Mouse (Mus musculus) lung, embryonic 14.5 days (tissue): ENCODE data around the gene Ppp1r14a. TPM values are rescaled to one million over a fixed set of nuclear protein-coding genes. Genes with fewer than 3 reads are reported as not detected.

Experiments used
- ATAC-seq: fragments of 200-750 bp; cut with Nextera tagmentation; 2 replicates; pipeline ENCODE4 v1.8.0; 2017; ENCODE audit warnings: mild to moderate bottlenecking, moderate TSS enrichment, moderate library complexity; ENCODE audit not compliant: insufficient read depth
- DNase-seq: peaks from one replicate; pipeline ENCODE4 v3.0.0-alpha.2; 2015
- H3K27ac ChIP-seq: fragments of 300-500 bp; sonication (generic); 2 replicates; pipeline ENCODE4 v1.5.1; 2014; ENCODE audit warnings: low read depth, mild to moderate bottlenecking, moderate library complexity
- H3K27me3 ChIP-seq: fragments of 300-500 bp; sonication (generic); 2 replicates; pipeline ENCODE4 v1.6.1; 2014; ENCODE audit warnings: low read length, control low read depth; ENCODE audit not compliant: insufficient read depth
- H3K36me3 ChIP-seq: fragments of 300-500 bp; sonication (generic); 2 replicates; pipeline ENCODE4 v1.6.1; 2014; ENCODE audit warnings: control low read depth; ENCODE audit not compliant: insufficient read depth
- H3K4me1 ChIP-seq: fragments of 300-500 bp; sonication (generic); 2 replicates; pipeline ENCODE4 v1.6.1; 2014; ENCODE audit warnings: antibody characterized with exemption, control low read depth; ENCODE audit not compliant: insufficient read depth
- H3K4me2 ChIP-seq: fragments of 300-500 bp; sonication (generic); 2 replicates; pipeline ENCODE4 v1.6.1; 2014; ENCODE audit warnings: mild to moderate bottlenecking
- H3K4me3 ChIP-seq: fragments of 300-500 bp; sonication (generic); 2 replicates; pipeline ENCODE4 v1.5.1; 2014; ENCODE audit warnings: low read depth, low read length
- H3K9ac ChIP-seq: fragments of 300-500 bp; sonication (generic); 2 replicates; pipeline ENCODE4 v1.6.1; 2014
- H3K9me3 ChIP-seq: fragments of 300-500 bp; sonication (generic); 2 replicates; pipeline ENCODE4 v1.6.1; 2016; ENCODE audit warnings: low read depth, low read length, control low read depth
- CTCF ChIP-seq: IDR thresholded peaks from 2 replicates; pipeline ENCODE4 v1.5.1; 2016; ENCODE audit warnings: antibody characterized with exemption, low read depth
- WGBS: fragments of 180-500 bp; shearing (Covaris S2); extraction: QIAGEN DNeasy Blood & Tissue Kit; methylation state at CpG from one replicate; pipeline ENCODE4 v1.1.7; 2014; 5-methylcytosine and 5-hydroxymethylcytosine counted together
- polyA plus RNA-seq: library from polyadenylated mRNA; unstranded; fragments of >200 nt; fragmentation: Nextera tagmentation; extraction: Ambion mirVana; gene quantifications from 2 replicates; pipeline ENCODE4 v1.2.1, GENCODE M21; 2014

Ppp1r14a gene
- polyA plus RNA-seq: 114 and 127 TPM in 2 replicates

- Histone ChIP-seq H3K27me3 (no peaks in the 10 kb centered on the region), H3K4me2 (peak within 1 kb of the TSS; percentile 79), H3K9me3 (no peaks in the 10 kb centered on the region), H3K27ac (peak within 1 kb of the TSS; percentile 99), H3K4me1 (peaks cover 32% of the 10 kb centered on the region), H3K36me3 (peaks cover 13% of the 10 kb centered on the region; the same call in 1 of the 2 replicates), H3K4me3 (peak within 1 kb of the TSS; percentile 61), H3K9ac (peak within 1 kb of the TSS; percentile 74)
- TF ChIP-seq CTCF: peak; percentile 92
- ATAC-seq (peak; percentile 28), DNase-seq (peak; percentile 92)
- WGBS: under 1% methylated on average over 53 of the region's 59 CpGs
These were observed at the start of gene Ppp1r14a for GRCm38 (mm10) chr7:29288942-29289638. TSS of gene Ppp1r14a (plus strand) at chr7:29289308.

GRCm38 (mm10) chr7:29244732-29245416 lies 44.2 kb upstream of the Ppp1r14a start:
- TF ChIP-seq CTCF: peak; percentile 65
- no peaks in the 10 kb centered on the region for H3K9me3 ChIP-seq
- 79% methylated on average over 7 of the region's 7 CpGs for WGBS
- no peak overlapping the region for H3K4me2 ChIP-seq
- H3K4me1 ChIP-seq: peaks cover 14% of the 10 kb centered on the region; the same call in 1 of the 2 replicates
- H3K4me3 ChIP-seq: no peak overlapping the region
- no peak overlapping the region for H3K27ac ChIP-seq
- H3K27me3 ChIP-seq: no peaks in the 10 kb centered on the region
- ATAC-seq (no peak), DNase-seq (peak; percentile 39)
- peaks cover 31% of the 10 kb centered on the region for H3K36me3 ChIP-seq
- no peak overlapping the region for H3K9ac ChIP-seq

DNA sequence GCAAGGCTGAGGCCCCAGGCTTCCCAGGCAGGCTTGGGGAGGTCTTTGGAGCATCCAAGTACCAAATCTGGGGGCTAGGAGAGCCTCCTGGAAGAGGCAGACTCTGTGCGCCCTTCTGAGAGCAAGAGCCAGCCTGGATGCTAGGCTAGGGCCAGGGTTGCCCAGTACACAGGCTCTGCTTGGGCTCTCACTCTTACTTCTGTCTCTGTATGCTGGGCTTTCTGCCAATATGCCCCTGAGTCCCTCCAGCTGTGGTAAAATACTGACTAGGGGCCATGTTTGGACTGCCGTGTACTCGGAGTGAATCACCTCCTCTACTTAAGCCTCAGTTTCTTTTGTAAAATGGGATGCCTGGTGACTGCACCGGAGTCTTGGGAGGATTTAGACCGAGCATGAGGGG lies 43.1 kb upstream of the Ppp1r14a start:
- no peak for TF ChIP-seq CTCF
- DNase-seq: peak; percentile 81
- no peaks in the 10 kb centered on the region for H3K27me3 ChIP-seq
- H3K9me3 ChIP-seq: no peaks in the 10 kb centered on the region
- 52% methylated on average over 5 of the region's 5 CpGs for WGBS
- no peak overlapping the region for H3K4me2 ChIP-seq
- H3K36me3 ChIP-seq: peaks cover 31% of the 10 kb centered on the region
- ATAC-seq: no peak
- H3K4me1 ChIP-seq: peaks cover 14% of the 10 kb centered on the region; the same call in 1 of the 2 replicates
- no peak overlapping the region for H3K27ac ChIP-seq
- no peak overlapping the region for H3K4me3 ChIP-seq
- no peak overlapping the region for H3K9ac ChIP-seq

DNA sequence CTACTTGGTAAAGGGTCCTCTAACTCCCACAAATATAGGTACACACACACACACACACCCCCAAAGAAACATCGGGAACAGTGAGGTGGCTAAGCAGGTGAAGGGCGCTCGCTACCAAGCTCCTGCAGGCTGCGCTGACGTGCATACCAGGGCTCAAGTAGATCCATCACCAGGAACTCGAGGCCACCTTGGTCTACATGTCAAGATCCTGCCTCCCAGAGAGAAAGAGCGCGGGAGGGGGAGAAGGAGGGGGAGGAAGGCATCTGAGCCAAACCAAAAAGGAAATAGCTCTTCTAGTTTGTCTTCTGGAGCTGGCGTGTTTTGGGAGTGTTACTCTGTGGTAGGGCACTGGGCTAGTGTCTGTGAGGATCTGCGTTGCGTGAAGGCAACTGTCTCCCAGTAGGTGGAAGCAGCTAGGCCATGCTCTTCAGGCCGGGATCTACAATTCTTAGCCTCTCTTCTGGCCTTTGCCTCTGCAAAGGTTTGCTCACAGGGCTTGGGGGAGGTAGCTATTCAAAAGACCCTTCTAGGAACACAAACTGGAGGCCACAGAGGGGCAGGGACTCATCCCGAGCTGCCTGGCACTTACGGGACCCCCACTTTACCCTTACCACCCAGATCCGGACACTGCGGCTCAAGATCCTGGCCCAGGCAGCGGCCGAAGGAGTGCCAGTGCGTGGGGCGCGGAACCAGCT lies 42.3 kb upstream of the Ppp1r14a start:
- H3K4me2 ChIP-seq: peak overlapping the region; percentile 54; the same call in 1 of the 2 replicates
- TF ChIP-seq CTCF: no peak

GRCm38 (mm10) chr7:29247314-29247700 lies 41.8 kb upstream of the Ppp1r14a start:
- DNase-seq (peak; percentile 83), ATAC-seq (no peak; the same call in 1 of the 2 replicates)
- Histone ChIP-seq H3K27ac (peak overlapping the region; percentile 36; the same call in 1 of the 2 replicates), H3K4me3 (peak overlapping the region; percentile 27), H3K9ac (no peak overlapping the region), H3K4me1 (peaks cover 14% of the 10 kb centered on the region; the same call in 1 of the 2 replicates), H3K27me3 (no peaks in the 10 kb centered on the region), H3K4me2 (peak overlapping the region; percentile 54), H3K9me3 (no peaks in the 10 kb centered on the region), H3K36me3 (peaks cover 31% of the 10 kb centered on the region)
- WGBS: 29% methylated on average over 16 of the region's 16 CpGs
- TF ChIP-seq CTCF: peak; percentile 96

More for the DNA sequence above, 42.3 kb upstream of the Ppp1r14a start:
- Histone ChIP-seq H3K4me1 (peaks cover 14% of the 10 kb centered on the region; the same call in 1 of the 2 replicates), H3K9me3 (no peaks in the 10 kb centered on the region), H3K36me3 (peaks cover 31% of the 10 kb centered on the region), H3K27ac (peak overlapping the region; percentile 36; the same call in 1 of the 2 replicates), H3K4me3 (peak overlapping the region; percentile 27; the same call in 1 of the 2 replicates), H3K9ac (no peak overlapping the region), H3K27me3 (no peaks in the 10 kb centered on the region)
- DNase-seq (peak; percentile 55), ATAC-seq (no peak)
- WGBS: 72% methylated on average over 21 of the region's 21 CpGs

DNA sequence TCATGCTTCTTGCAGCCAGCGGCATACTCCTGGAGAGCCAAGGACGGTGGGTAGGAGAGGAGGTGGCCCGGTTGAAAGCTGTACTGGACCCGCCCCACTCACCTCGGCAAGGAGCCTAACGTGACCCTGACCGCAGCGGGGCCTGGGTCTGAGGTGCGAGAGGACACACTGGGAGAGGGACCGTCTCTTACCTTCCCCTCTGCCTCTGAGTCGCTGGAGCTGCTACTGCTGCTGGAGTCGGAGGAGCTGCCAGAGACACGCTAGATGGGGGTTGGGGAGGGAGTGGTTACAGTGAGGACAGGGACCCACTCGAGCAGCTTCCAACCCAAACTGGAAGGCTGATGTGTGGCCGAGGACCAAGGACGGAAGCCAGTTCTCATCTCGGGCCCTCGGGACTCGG lies 41.4 kb upstream of the Ppp1r14a start:
- Histone ChIP-seq H3K9me3 (no peaks in the 10 kb centered on the region), H3K4me2 (peak overlapping the region; percentile 54), H3K36me3 (peaks cover 31% of the 10 kb centered on the region), H3K9ac (peak overlapping the region; percentile 37), H3K27me3 (no peaks in the 10 kb centered on the region), H3K4me1 (peaks cover 14% of the 10 kb centered on the region; the same call in 1 of the 2 replicates), H3K4me3 (peak overlapping the region; percentile 27), H3K27ac (no peak overlapping the region; the same call in 1 of the 2 replicates)
- DNase-seq: peak; percentile 38
- WGBS: 18% methylated on average over 19 of the region's 19 CpGs
- peak; percentile 28; the same call in 1 of the 2 replicates for ATAC-seq
- TF ChIP-seq CTCF: no peak
